Mouse (Mus musculus) limb, embryonic 15.5 days (tissue): ENCODE measurements around the gene Hus1b. TPM values are rescaled to one million over a fixed set of nuclear protein-coding genes. Genes with fewer than 3 reads are reported as not detected.
A peak's percentile ranks its signal among the peaks of the same experiment; 100 is the strongest.

Experiments used
- ATAC-seq: fragments of 200-750 bp; cut with Nextera tagmentation; 2 replicates; pipeline ENCODE4 v1.8.0; 2017; ENCODE audit warnings: low read depth, moderate TSS enrichment; ENCODE audit not compliant: insufficient number of reproducible peaks, low FRiP score, low TSS enrichment
- H3K27ac ChIP-seq: fragments of 300-500 bp; sonication (generic); 2 replicates; pipeline ENCODE4 v1.5.1; 2015; ENCODE audit warnings: moderate library complexity, mild to moderate bottlenecking, inconsistent platforms
- H3K27me3 ChIP-seq: fragments of 300-500 bp; sonication (generic); 2 replicates; pipeline ENCODE4 v1.6.1; 2015; ENCODE audit warnings: inconsistent platforms
- H3K36me3 ChIP-seq: fragments of 300-500 bp; sonication (generic); 2 replicates; pipeline ENCODE4 v1.6.1; 2015; ENCODE audit warnings: inconsistent platforms
- H3K4me1 ChIP-seq: fragments of 300-500 bp; sonication (generic); 2 replicates; pipeline ENCODE4 v1.6.1; 2015; ENCODE audit warnings: inconsistent platforms
- H3K4me2 ChIP-seq: fragments of 300-500 bp; sonication (generic); 2 replicates; pipeline ENCODE4 v1.6.1; 2015; ENCODE audit warnings: mild to moderate bottlenecking, inconsistent platforms
- H3K4me3 ChIP-seq: fragments of 300-500 bp; sonication (generic); 2 replicates; pipeline ENCODE4 v1.5.1; 2015; ENCODE audit warnings: mild to moderate bottlenecking, inconsistent platforms
- H3K9ac ChIP-seq: fragments of 300-500 bp; sonication (generic); 2 replicates; pipeline ENCODE4 v1.6.1; 2015; ENCODE audit warnings: inconsistent platforms
- H3K9me3 ChIP-seq: fragments of 300-500 bp; sonication (generic); 2 replicates; pipeline ENCODE4 v1.6.1; 2016; ENCODE audit warnings: inconsistent platforms
- WGBS: fragments of 180-500 bp; shearing (Covaris S2); methylation state at CpG from one replicate; pipeline ENCODE4 v1.1.7; 2015; 5-methylcytosine and 5-hydroxymethylcytosine counted together
- polyA plus RNA-seq: library from polyadenylated mRNA; unstranded; fragments of >200 nt; fragmentation: Nextera tagmentation; extraction: Ambion mirVana; gene quantifications from 2 replicates; pipeline ENCODE4 v1.2.1, GENCODE M21; 2015

The Hus1b gene
- not detected in 2 replicates for polyA plus RNA-seq

- peaks cover 3% of the 10 kb centered on the region; the same call in 1 of the 2 replicates for H3K4me1 ChIP-seq
- H3K9ac ChIP-seq = no peak within 1 kb of the TSS
- H3K36me3 ChIP-seq = no peaks in the 10 kb centered on the region
- no peak within 1 kb of the TSS for H3K27ac ChIP-seq
- H3K9me3 ChIP-seq = no peaks in the 10 kb centered on the region
- 85% methylated on average over 11 of the region's 11 CpGs for WGBS
- ATAC-seq = no peak
- no peak within 1 kb of the TSS for H3K4me2 ChIP-seq
- H3K4me3 ChIP-seq = no peak within 1 kb of the TSS
- H3K27me3 ChIP-seq = no peaks in the 10 kb centered on the region
Measured at GRCm38 (mm10) chr13:30947540-30947939, at the start of gene Hus1b. Gene Hus1b, minus strand, starts transcription at chr13:30947759.

- 71% methylated on average over 6 of the region's 6 CpGs for WGBS
- Histone ChIP-seq H3K4me1 (no peaks in the 10 kb centered on the region), H3K9me3 (no peaks in the 10 kb centered on the region), H3K27ac (no peak overlapping the region), H3K4me3 (no peak overlapping the region), H3K27me3 (peaks cover 6% of the 10 kb centered on the region; the same call in 1 of the 2 replicates), H3K36me3 (no peaks in the 10 kb centered on the region), H3K4me2 (no peak overlapping the region), H3K9ac (no peak overlapping the region)
- no peak for ATAC-seq
Measured at GRCm38 (mm10) chr13:30994249-30994858, 46.8 kb upstream of the Hus1b start.

- Histone ChIP-seq H3K4me1 (no peaks in the 10 kb centered on the region), H3K9me3 (no peaks in the 10 kb centered on the region), H3K4me3 (no peak overlapping the region), H3K9ac (no peak overlapping the region), H3K27ac (no peak overlapping the region), H3K36me3 (no peaks in the 10 kb centered on the region), H3K4me2 (no peak overlapping the region), H3K27me3 (peaks cover 6% of the 10 kb centered on the region; the same call in 1 of the 2 replicates)
- WGBS = 33% methylated on average over 3 of the region's 3 CpGs
- ATAC-seq = no peak
Measured at GRCm38 (mm10) chr13:30993819-30994218, 46.3 kb upstream of the Hus1b start.

DNA sequence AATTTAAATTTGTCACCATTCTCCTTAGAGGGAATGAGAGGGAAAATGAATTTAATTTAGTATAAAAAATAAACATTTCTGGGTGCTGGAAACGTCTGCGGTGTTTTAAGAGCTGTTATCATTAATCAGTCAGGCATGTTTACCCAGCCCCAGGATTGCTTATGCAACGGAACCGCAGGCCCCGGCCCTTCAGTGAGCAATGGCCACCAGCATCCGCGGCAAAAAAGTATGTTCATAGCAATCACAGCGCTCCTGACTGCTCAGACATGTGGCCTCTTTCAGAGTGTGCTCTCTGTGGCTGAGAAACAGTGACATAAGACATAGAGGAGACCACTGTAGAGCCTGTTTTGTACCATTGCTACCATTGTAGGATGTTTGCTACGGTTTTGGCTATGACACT lies 42.7 kb upstream of the Hus1b start:
- Histone ChIP-seq H3K4me1 (peaks cover 13% of the 10 kb centered on the region), H3K4me2 (no peak overlapping the region), H3K36me3 (no peaks in the 10 kb centered on the region), H3K4me3 (no peak overlapping the region), H3K9me3 (no peaks in the 10 kb centered on the region), H3K9ac (no peak overlapping the region), H3K27me3 (peaks cover 11% of the 10 kb centered on the region), H3K27ac (no peak overlapping the region)
- ATAC-seq = no peak
- 70% methylated on average over 9 of the region's 9 CpGs for WGBS

DNA sequence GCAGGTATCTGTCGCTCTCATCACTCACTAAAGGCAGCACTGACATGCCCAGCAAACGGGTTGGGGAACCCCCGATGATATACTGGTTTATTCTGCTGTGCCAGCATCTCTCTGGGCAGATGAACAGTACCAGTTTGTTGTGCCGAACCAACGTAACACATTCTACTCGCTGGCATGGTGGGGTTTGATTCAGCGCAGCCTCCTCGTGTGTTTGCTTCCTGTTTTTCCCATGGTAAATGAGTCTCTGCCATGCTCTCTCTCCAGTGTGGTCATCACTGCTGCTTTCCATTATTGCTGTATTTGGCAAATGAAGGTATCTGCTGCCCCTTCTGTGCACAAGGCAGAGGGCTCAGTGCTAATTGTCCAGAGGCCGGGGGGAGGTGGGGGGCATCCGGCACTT lies 42.2 kb upstream of the Hus1b start:
- Histone ChIP-seq H3K4me1 (peaks cover 13% of the 10 kb centered on the region), H3K27ac (no peak overlapping the region), H3K9ac (no peak overlapping the region), H3K9me3 (no peaks in the 10 kb centered on the region), H3K36me3 (no peaks in the 10 kb centered on the region), H3K4me3 (no peak overlapping the region), H3K27me3 (peaks cover 11% of the 10 kb centered on the region), H3K4me2 (no peak overlapping the region)
- ATAC-seq = no peak
- 82% methylated on average over 10 of the region's 10 CpGs for WGBS

DNA sequence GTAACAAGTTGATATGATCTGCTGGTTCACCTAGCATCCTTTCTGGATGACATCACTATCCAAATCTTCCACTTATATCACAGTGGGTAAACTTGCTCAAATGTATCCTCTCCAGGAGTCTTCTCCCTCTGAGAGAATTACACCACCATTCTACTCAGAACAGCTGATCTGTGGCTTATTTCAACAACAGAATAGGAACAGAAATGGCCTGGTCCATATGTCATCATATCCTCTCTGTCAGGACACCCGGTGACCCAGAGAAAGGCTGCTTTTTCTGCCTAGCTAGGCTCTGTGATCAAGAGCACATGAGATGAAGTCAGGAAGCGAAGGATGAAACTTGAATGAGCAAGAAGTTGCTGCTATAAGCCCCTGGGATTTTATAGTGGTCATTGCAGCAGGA lies 40.1 kb upstream of the Hus1b start:
- WGBS = 84% methylated on average over 2 of the region's 2 CpGs
- no peak for ATAC-seq

GRCm38 (mm10) chr13:30986934-30987455 lies 39.4 kb upstream of the Hus1b start:
- WGBS = 62% methylated on average over 10 of the region's 10 CpGs
- Histone ChIP-seq H3K4me3 (no peak overlapping the region), H3K4me2 (no peak overlapping the region), H3K27me3 (peaks cover 11% of the 10 kb centered on the region), H3K9ac (no peak overlapping the region), H3K9me3 (no peaks in the 10 kb centered on the region), H3K36me3 (no peaks in the 10 kb centered on the region), H3K27ac (no peak overlapping the region), H3K4me1 (peaks cover 13% of the 10 kb centered on the region)
- no peak for ATAC-seq

More for the DNA sequence above, 40.1 kb upstream of the Hus1b start:
- H3K27me3 ChIP-seq = peaks cover 11% of the 10 kb centered on the region
- H3K36me3 ChIP-seq = no peaks in the 10 kb centered on the region
- no peak overlapping the region for H3K4me2 ChIP-seq
- no peaks in the 10 kb centered on the region for H3K9me3 ChIP-seq
- no peak overlapping the region for H3K4me3 ChIP-seq
- H3K9ac ChIP-seq = no peak overlapping the region
- H3K4me1 ChIP-seq = peaks cover 13% of the 10 kb centered on the region
- H3K27ac ChIP-seq = no peak overlapping the region

- ATAC-seq = 0 out of 2 replicates have a peak, but pooled peaks have one; percentile 30
- peak overlapping the region; percentile 47 for H3K27ac ChIP-seq
- peaks cover 13% of the 10 kb centered on the region for H3K4me1 ChIP-seq
- no peaks in the 10 kb centered on the region for H3K36me3 ChIP-seq
- H3K9me3 ChIP-seq = no peaks in the 10 kb centered on the region
- 15% methylated on average over 27 of the region's 27 CpGs for whole genome bisulfite sequencing
- H3K4me3 ChIP-seq = peak overlapping the region; percentile 34
- peaks cover 4% of the 10 kb centered on the region; the same call in 1 of the 2 replicates for H3K27me3 ChIP-seq
- 0 out of 2 replicates have a peak overlapping the region, but pooled peaks have one; percentile 10 for H3K9ac ChIP-seq
- peak overlapping the region; percentile 64 for H3K4me2 ChIP-seq
Measured at GRCm38 (mm10) chr13:30985598-30986466, 38.3 kb upstream of the Hus1b start.

- Histone ChIP-seq H3K4me3 (peak overlapping the region; percentile 34), H3K4me1 (peaks cover 13% of the 10 kb centered on the region), H3K27ac (peak overlapping the region; percentile 47), H3K27me3 (peaks cover 4% of the 10 kb centered on the region; the same call in 1 of the 2 replicates), H3K9ac (0 out of 2 replicates have a peak overlapping the region, but pooled peaks have one; percentile 10), H3K36me3 (no peaks in the 10 kb centered on the region), H3K4me2 (peak overlapping the region; percentile 64), H3K9me3 (no peaks in the 10 kb centered on the region)
- ATAC-seq = 0 out of 2 replicates have a peak, but pooled peaks have one; percentile 4
- WGBS = 10% methylated on average over 13 of the region's 13 CpGs
Measured at GRCm38 (mm10) chr13:30985275-30985597, 37.7 kb upstream of the Hus1b start.

- H3K27ac ChIP-seq = no peak overlapping the region
- 67% methylated on average over 1 of the region's 1 CpGs for WGBS
- no peaks in the 10 kb centered on the region for H3K9me3 ChIP-seq
- peaks cover 13% of the 10 kb centered on the region for H3K4me1 ChIP-seq
- ATAC-seq = no peak
- H3K9ac ChIP-seq = no peak overlapping the region
- no peak overlapping the region for H3K4me2 ChIP-seq
- no peaks in the 10 kb centered on the region for H3K36me3 ChIP-seq
- peaks cover 2% of the 10 kb centered on the region; the same call in 1 of the 2 replicates for H3K27me3 ChIP-seq
- H3K4me3 ChIP-seq = no peak overlapping the region
Measured at GRCm38 (mm10) chr13:30981666-30982065, 34.1 kb upstream of the Hus1b start.

DNA sequence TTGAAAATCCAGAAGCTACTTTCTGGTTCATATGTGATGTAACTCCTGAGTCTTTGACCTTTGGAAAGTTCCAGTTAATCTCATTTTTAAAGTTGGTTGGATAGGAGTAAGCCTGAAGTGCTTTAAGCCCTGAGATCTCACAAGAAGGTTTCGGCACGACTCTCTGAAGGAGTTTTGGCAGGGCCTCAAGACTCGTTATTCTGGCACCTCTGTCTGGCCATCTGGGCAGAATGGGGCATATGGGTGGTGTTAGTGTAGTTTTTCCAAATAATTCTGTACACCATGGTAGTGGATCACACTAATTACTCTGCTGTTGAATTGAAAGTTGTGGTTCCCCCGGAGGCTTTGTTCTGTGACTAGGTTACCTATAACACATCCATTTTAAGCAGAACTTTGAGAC lies 30.7 kb upstream of the Hus1b start:
- Histone ChIP-seq H3K4me3 (no peak overlapping the region), H3K27me3 (no peaks in the 10 kb centered on the region), H3K9ac (no peak overlapping the region), H3K4me2 (no peak overlapping the region), H3K4me1 (peaks cover 4% of the 10 kb centered on the region), H3K27ac (no peak overlapping the region), H3K36me3 (no peaks in the 10 kb centered on the region), H3K9me3 (no peaks in the 10 kb centered on the region)
- WGBS = 40% methylated on average over 4 of the region's 4 CpGs
- no peak for ATAC-seq
